Mouse (Mus musculus): ENCODE measurements around the gene Rnd1.

GRCm38 (mm10) chr15:98614551-98614950, 62.7 kb downstream of the Rnd1 start:
- no peak for TF ChIP-seq POLR2A (IDR thresholded peaks at IDR 0.05; ENCODE audit: borderline replicate concordance, low read depth, low read length)
- TF ChIP-seq CTCF (IDR thresholded peaks at IDR 0.05; ENCODE audit: low read depth, low read length): no peak

Measured in bone marrow macrophage, adult 2 months (primary cell).